Mouse (Mus musculus) gastrocnemius, adult 8-10 months (tissue): Measurements from ENCODE around the gene Rrn3. TPM values are rescaled to one million over a fixed set of nuclear protein-coding genes. Genes with fewer than 3 reads are reported as not detected.
"Not testable (repeated sequence)": the region's sequence is repeated elsewhere in the genome, so short reads cannot be mapped to it uniquely, and the experiment has no call there.

Experiments used
- DNase-seq, 2 experiments: peaks; one replicate each; pipeline ENCODE4 v3.0.0; 2022; ENCODE audit warnings: low spot score in 2 of 2
- total RNA-seq, 4 experiments: library from RNA; stranded (reverse); gene quantifications; 2 replicates each; pipeline ENCODE4 v1.2.4; 2022

Rrn3 gene
- total RNA-seq, 4 experiments from 2014 or later, result 35.0 to 39.0 (median 37.4) TPM

DNA sequence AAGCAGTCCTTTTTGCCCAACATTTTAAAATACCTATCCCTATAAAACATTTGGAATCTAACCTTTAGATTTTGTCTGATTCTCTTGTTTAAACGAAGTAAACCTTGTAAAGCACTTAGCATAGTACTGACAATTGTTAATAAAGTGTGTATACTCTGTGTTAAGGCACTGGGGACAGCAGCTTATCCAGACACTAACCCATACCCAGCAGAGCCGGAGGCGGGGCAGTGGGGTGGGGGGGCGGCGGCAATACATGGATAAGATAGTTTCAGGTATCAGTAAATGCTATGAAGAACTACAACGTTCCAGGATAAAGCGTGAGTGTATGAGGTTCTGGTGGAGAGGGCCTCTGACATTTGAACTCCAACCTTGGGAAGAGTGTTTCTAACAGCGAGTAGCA is 708 bp downstream of the Rrn3 start:
- DNase-seq, result no peak

DNA sequence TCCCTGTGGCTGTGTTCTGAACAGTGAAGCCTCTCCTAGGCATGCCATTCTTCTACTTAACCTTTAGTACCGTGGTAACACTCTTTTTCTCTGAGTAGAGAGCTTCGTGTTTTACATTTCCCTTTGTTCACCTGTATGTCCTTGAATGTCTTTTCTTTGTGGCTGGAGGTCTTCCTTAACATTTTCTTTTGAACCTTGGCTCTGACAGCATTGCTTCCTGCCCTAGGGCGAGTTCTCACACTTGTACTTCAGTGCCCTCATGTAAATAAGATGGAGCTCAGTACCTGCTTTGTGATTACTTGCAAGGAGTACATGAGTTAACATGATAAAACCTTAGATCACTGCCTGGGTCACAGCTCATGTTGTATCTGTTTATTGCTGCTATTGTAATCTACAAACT is 5.4 kb downstream of the Rrn3 start:
- no peak for DNase-seq

DNA sequence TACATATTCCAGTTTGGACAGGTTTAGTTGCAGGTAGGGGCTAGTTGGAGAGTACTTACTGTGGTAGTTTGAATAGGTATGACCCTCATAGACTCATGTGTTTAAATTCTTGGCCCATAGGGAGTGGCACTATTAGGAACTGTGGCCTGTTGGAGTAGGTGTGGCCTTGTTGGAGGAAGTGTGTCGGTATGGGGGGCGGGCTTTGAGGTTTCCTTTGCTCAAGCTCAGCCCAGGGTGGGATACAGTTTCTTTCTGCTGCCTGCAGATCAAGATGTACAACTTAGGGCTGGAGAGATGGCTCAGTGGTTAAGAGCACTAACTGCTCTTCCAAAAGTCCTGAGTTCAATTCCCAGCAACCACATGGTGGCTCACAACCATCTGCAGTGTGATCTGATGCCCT is 12.9 kb downstream of the Rrn3 start:
- not testable (repeated sequence) for DNase-seq

DNA sequence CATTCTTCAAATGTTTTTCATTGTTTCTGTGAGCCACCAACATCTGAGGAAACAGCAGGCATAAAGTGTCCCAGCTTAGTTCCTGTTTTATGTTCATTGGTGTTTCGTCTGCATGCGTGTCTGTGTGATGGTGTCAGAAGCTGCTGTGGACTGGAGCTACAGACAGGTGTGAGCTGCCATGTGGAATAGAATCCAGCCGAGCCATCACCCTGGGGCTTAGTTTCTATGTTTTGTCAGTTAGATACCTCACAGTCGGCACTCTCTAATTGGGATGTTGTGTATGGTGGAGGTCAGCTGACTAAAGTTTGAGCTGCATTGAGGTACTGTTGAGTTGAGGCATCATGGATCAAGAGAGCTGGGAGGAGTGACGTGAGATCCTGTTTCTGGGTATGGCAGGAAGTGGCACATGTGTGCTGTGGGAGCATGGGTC is 16.3 kb downstream of the Rrn3 start:
- DNase-seq, result no peak

DNA sequence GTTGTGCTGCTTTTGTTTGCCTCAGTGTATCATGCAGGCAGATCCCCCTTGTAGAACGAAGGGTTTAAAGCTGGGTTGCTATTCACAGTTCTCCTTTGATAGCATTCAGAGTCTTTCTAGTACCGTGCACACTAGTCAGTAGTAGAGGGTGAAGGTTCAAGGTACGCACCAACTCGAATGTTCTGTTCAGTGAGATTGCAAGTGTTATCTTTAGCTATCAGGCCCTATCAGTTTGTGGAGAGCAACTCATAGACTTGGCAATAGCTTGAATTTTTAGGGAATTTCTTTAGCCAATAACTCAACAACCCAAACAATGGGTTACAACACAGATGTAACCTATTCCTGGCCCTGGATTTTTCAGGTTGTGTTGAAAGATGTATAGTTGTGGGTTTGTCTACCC is 20.7 kb downstream of the Rrn3 start:
- no peak for DNase-seq

DNA sequence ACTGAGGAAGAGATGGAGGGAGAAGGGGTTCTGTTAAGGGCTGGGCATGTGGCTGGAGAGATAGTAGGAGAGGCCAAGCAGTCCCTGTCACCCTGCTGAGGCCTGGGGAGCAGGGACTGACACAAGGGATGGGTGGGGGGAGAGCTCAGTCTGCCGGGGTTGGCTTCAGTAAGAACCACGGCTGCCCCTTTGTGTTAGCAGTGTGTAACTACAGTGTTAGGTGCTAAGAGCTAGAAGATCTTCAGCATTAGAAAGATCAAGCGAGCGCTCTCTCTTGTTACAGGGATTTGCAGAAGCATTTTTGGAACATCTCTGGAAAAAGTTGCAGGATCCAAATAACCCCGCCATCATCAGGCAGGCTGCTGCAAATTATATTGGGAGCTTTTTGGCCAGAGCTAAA is 24.2 kb downstream of the Rrn3 start:
- DNase-seq, result no peak

DNA sequence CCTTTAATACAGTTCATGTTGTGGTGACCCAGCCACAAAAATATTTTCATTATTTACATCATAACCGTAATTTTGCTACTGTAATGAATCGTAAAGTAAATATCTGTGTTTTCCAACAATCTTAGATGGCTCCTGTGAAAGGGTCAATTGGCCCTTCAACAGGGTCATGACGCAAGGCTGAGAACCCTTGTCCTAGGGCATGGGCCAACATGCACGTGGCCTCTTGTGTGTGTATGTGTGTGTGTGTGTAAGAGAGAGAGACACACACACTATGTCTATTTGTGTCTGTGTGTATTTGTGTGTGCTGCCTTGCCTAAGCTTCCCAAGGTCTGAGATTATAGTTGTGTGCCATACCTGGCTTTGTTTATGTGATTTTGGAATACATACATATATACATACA is 27.1 kb downstream of the Rrn3 start:
- no peak for DNase-seq

DNA sequence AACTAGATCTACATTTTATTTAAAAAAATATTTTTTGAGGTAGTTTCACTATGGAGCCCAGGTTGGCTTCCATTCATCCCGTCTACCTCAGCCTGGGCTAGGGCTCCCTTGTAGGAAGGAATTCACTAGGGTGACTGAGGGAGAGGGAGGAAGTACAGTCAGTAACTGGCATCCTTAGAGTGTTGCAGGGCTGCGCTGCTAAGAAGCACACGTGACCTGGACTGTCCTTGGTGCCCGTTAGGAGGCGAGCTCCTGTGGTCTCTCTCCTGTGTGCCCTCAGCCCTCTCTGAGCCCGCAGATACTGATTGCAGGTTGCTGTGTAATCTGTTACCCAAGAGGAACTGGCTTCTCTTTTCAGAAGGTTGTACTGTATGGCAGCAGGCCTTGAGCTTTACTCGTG is 27.9 kb downstream of the Rrn3 start:
- no peak for DNase-seq

DNA sequence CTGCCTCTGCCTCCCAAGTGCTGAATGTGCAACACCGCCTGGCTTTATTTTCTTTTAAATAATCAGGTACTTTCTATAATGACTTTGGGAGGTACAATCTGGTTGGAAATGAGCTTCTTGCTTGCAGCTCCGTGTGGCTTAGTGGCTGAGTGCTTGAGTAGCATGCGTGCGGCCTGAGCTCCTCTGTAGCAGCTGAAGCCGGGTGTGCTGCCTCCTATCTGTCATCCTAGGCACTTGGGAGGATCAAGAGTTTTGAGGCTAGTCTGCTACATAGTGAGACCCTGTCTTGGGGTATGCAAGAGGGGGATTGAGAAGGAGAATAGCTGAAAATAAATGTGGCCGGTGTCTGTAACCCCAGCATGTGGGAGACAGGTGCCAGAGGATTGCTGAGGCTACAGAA is 31.6 kb downstream of the Rrn3 start:
- DNase-seq, result no peak

DNA sequence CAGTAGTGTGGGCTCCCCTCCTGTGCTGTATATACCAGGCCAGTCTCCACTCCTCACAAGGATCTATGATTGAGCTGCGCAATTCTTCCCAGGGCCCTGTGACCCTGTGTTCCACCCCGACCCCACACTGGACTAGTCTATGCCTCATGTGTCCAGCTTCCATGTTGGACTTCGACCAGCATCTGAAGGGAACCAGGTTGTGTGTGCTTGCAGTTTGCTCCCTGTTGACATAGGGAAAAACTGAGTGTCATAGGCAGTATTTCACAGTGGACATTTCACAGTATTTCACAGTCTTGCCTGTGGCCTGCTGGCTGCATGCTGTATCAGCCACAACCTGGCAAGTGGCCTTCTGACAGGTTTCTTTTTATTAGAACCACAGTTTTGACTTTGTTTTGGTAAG is 32.7 kb downstream of the Rrn3 start:
- no peak for DNase-seq

DNA sequence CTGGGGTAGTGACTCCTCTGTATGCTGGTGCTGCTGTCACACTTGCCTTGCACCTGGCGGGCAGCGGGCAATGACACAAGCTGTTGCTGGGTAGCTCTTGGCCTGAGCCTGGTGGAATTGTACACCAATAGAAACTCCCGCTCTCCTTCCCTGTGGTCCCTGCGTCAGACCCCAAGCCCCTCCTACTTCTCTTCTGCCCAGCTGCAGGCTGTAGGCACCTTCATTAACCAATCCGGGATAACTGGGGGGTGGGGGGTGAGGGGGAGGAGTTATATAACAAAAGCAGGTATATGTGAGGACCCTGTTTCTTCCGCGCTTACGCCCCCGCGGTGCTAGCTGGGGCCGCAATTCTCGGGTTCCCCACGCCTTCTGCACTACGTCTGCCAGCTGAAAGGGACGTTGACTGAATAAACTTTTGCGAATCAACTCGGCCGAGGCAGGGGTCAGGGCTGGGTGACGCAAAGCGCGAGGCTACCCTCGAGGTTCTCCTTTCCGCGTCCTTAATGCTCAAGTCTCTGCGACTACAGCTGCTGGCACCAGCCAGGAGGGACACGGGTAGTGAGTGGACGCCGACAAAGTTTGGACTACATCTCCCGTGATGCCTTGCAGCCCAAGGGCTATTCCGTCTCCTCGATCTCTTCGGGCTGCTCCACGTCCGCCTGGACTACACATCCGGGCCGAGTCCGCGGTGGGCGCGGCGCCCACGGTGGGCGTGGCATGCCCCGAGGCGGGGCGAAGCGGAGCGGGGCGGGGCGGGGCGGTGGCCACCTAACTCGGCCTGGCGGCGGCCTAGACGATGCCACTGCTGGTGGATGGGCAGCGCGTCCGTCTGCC is 38.3 kb downstream of the Rrn3 start, which contains the start of gene Ntan1:
Ntan1 (plus strand) TSS at position 286 of the 834 bp plus-strand sequence.
- DNase-seq, result peak; percentile 94

DNA sequence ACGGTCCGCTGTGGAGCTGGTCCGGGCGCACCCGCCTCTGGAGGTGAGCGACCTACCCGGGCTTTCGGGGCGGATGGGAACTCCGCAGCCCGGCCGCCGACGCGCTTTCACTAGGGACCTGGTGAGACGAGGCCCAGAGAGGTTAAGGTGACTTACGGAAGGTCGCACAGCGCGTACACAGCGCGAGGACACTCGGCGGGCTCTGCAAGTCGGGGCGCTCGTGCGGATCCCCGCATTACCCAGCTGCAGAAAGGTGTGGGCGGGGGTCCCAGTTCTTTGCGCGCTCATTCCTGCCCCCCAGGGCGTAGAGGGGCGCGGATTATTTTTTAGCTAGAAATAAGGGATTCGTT is 38.9 kb downstream of the Rrn3 start:
- no peak for DNase-seq

DNA sequence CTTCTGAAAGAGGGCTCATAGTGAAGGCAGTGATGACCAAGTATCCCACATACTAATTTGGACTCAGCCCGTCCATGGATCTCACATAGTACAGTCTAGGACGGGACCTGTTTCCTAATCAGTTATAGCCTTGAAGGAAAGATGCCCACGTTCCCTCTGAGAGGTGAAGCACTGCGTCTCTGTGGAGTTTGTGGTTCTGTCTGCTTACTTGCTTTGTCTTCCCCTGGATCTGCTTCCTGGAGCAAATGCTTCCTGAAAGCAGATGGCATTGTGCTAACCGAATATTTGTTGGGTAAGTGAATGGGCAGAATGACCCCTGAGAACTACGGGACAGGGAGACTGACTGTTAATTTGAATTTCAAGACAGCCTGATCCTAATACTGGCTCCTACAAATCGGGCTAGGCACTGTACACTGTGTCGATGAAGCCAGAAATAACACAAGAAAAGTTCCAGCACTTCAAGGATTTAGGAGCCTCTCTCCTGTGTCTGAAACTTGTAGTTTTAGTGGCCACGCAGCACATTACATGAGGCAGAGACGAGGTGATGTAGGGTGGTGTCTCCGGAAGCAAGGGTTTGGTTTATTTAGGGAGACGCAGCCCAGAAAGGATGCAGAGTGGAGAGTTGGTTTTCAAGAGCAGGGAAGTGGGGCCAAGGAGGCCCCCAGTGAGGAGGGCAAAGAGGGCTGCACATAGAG is 39.4 kb downstream of the Rrn3 start:
- DNase-seq, result no peak

DNA sequence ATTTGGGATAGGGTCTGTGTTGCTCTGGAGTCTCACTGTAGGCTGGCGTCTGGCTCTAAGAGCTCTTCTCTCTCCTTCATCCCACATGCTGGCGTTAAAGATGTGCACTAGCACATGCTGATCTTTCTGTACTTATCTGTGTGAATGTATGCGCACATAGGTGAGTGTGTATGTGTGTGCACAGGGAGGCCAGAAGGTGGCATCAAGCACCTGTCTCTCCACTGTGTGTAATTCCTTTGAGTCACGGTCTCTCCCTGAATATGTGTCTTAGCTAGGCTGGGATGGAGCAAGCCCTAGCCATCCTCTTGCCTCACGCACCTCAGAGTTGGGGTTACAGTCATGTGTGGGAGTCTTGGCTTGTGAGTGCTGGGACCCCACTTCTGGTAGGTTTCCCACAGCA is 40.3 kb downstream of the Rrn3 start:
- no peak for DNase-seq

DNA sequence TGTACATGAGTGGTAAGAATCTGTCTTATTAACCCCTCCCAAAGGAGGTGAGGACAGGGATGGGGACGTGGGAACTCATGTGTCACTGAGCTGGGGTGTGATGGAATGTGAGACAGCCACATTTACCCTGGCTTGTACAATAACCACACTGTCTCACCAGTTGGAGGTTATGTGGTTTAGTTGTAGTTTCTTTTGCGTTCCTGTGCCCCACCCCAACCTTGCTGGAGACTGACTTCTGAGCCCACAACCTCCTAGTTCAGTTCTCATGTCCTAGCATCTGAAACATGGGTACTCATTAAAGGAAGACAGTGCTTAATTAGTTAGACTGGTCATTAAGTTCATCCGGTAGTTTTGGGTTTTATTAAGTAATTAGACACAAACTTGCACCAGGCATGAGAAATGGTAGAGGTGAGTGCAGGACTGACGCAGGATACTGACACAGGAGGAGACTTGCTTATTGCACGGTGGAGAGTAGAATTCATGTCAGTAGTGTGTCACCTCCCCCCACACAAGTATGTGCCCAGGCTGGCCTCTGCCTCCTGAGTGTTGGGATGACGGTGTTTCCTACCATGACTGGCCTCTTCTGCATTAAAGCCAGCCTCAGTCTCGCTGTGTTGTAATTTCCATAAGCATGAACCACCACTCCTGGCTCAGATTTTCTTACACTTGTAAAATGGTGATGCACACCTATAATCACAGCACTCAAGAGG is 45.4 kb downstream of the Rrn3 start:
- DNase-seq, result no peak

DNA sequence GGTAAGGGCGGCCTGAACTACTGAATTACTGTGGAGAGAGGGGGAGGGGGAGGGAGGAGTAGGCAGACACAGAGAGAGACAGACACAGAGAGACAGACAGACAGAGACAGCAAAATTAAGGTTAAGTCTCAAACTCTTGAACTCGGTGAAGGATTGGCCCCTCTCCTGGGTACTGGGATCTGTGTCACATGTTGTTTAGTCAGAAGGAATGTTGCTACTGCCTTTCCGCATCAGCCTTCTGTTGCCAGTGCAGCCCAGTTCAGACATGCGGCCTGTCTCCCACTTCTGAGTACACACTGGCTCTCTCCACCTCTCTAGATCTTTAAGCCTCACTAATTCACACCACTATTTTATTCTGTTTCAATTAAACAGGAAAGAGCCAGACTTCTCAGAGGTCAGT is 46.0 kb downstream of the Rrn3 start:
- DNase-seq, result no peak

DNA sequence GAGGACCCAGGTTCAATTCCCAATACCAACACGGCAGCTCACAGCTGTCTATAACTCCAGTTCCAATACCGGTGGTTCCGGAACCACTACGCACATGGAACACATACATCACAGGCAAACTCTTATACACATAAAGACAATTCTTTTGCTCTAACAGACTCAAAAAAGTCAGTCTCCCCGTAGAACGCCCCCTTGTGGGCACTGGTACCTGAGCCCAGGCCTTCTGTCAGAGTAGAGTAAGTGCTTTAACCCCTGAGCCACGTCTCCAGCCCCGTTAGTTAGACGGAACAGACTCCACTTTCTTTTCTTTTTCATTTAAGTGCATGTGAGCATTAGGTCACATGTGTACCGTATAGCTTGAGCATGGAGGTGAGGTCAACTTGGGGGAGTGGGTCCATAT is 49.9 kb downstream of the Rrn3 start:
- DNase-seq, result no peak

DNA sequence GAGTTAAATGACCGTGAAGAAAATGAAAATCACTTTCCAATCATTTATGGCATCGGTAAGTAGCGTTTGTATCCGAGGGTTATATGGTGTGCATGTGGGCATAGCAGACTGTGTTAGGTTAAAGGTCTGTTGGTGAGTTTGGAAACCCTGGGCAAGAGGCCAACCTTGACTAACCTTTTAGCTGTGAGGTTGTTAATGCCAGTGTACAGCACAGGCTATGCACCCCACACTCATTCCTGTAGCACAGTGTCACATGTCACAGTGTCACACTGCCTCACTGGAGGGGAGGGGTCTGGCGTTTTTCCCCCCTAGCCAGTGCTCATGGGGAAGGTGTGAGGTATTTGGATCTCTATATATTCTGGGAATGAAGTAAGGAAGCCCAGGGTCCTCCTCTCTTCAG is 51.1 kb downstream of the Rrn3 start:
- DNase-seq, result no peak

DNA sequence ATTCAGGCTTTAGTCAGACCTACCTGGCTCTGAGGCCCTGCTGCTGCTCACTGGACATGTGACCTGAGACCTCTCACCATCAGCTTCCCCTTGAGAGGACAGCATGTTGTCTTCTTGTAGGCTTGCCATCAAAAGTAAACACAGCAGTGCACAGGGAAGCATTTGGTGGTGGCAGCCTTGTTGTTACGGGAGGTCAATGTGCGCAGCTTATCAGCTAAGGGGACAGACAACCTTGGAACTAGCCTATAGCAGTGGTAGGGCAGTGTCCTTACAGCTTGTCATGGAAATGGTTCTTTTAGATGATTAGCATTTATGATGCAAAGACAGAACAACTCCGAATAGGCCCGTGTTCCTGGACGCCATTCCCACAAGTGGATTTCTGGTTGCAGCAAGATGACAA is 53.9 kb downstream of the Rrn3 start:
- DNase-seq, result no peak

DNA sequence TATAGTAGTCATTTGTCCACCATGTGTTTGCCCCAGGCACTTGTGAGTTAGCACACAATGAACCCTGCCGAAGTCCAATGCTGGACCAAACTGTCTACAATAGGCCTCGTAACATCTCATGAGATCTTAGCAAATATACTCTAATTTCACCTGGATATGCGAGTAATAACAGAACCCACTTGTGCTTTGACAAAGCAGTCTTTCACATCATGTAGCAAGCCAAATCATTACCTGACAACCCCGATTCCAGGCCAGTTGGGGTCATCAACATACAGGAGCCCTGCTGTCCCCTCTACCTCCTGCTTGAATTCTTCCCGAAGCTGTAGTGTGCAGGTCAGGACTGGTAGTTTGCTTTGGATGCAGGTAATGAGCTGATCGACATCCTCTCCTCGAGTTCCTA is 59.5 kb downstream of the Rrn3 start:
- DNase-seq, result no peak

DNA sequence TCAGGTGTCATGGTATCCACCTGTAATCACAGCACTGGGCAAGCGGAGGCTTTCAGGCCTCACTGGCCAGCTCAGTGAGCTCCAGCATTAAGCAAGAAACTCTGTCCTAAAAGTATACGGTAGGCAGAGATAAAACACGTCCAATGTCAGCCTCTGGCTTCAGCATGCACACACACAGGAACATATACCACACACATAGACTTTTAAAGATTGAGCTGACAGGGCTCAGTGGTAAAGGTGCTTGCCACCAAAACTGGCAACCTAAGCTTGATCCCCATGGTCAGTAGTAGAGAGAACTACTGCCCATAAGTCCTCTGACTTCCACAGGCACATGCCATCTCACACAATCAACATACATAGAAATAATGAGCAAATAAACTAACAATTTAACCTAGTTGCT is 60.4 kb downstream of the Rrn3 start:
- DNase-seq, result no peak

DNA sequence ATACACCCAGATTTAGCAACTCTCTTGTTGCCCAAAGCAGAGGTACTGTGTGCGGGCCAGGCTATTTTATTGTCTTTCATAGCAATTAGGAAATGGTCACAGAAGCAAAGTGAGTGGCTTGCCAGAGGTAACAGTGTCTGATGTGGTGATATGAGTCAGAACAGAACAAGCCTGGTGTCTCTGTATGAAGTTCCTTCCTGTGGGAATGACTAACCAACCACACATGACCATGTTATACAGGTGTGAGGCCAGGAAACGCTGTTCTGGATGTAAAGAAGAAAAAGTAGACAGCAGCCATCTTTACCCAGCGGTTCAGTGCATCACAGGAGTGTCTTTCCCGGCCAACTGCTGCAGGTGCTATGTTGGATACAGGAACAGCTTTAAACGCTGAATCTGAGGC is 64.5 kb downstream of the Rrn3 start:
- no peak for DNase-seq
